Mouse (Mus musculus) heart, postnatal 25 days (tissue): ENCODE data around the gene Nr6a1. TPM values are rescaled to one million over a fixed set of nuclear protein-coding genes. Genes with fewer than 3 reads are reported as not detected.

Experiments used
- DNase-seq: peaks from one replicate; pipeline ENCODE4 v3.0.0; 2022; ENCODE audit warnings: low spot score
- intact Hi-C: fragments of 180-260 bp; cut with DNase I; formaldehyde crosslinking; loops from one replicate; pipeline ENCODE4 v1.15.1; 2025
- microRNA-seq: library from miRNA; unstranded; fragments of <30 nt; microRNA quantifications from one replicate; pipeline ENCODE4 v1.2.0, GENCODE M21; 2022
- total RNA-seq, 2 experiments: library from RNA; stranded (reverse); gene quantifications; 2 replicates each; pipeline ENCODE4 v1.2.3; 2021

Gene Nr6a1
- total RNA-seq, 2 experiments from 2014 or later, result 1.1 TPM

GRCm38 (mm10) chr2:38697128-38698120, 230.1 kb downstream of the Nr6a1 start:
- DNase-seq, result no peak
- intact Hi-C loops, result no loop called here

GRCm38 (mm10) chr2:38695770-38696169, 231.7 kb downstream of the Nr6a1 start:
- intact Hi-C loops, result no loop called here
- no peak for DNase-seq

GRCm38 (mm10) chr2:38691542-38691941, 235.9 kb downstream of the Nr6a1 start:
- no peak for DNase-seq
- intact Hi-C loops, result no loop called here

- intact Hi-C loops, result no loop called here
- no peak for DNase-seq
These were observed 237.6 kb downstream of the Nr6a1 start for GRCm38 (mm10) chr2:38689881-38690280.

GRCm38 (mm10) chr2:38688791-38689520, 238.5 kb downstream of the Nr6a1 start:
- no peak for DNase-seq

GRCm38 (mm10) chr2:38685746-38686145, 241.7 kb downstream of the Nr6a1 start:
- intact Hi-C loops, result no loop called here
- DNase-seq, result no peak

More at GRCm38 (mm10) chr2:38688791-38689520, 238.5 kb downstream of the Nr6a1 start:
- intact Hi-C loops, result no loop called here

GRCm38 (mm10) chr2:38683083-38683482, 244.4 kb downstream of the Nr6a1 start:
- intact Hi-C loops, result no loop called here
- no peak for DNase-seq

GRCm38 (mm10) chr2:38682209-38682608, 245.3 kb downstream of the Nr6a1 start:
- no peak for DNase-seq
- intact Hi-C loops, result no loop called here

GRCm38 (mm10) chr2:38678947-38679346, 248.5 kb downstream of the Nr6a1 start:
- intact Hi-C loops, result no loop called here
- no peak for DNase-seq

GRCm38 (mm10) chr2:38675366-38675969, 252.0 kb downstream of the Nr6a1 start:
- DNase-seq, result no peak
- intact Hi-C loops, result no loop called here

Small RNAs within 50 kb of the gene (microRNA-seq; reads per million reads assigned to microRNA genes)
- 198 reads per million, percentile 64 among the genes with 10 or more reads in this experiment for gene Mir181a-2
- gene Mir181b-2, result 1,580 reads per million, percentile 82 among the genes with 10 or more reads in this experiment

Other genes with a start within 250 kb of the Nr6a1 start
- not detected for gene Nr5a1, start 213.1 kb downstream of the Nr6a1 start, total RNA-seq
- 1 to 10 TPM; 5.2 to 6.3 TPM for gene Olfml2a, start 4.3 kb upstream of the Nr6a1 start, total RNA-seq
- under 1 TPM; 0.08 TPM for gene Wdr38, start 69.8 kb upstream of the Nr6a1 start, total RNA-seq
- gene Arpc5l, start 77.7 kb upstream of the Nr6a1 start, total RNA-seq, result 10 to 100 TPM; 81.8 to 87.5 TPM
- gene Rpl35, start 77.9 kb upstream of the Nr6a1 start, total RNA-seq, result 100 to 1,000 TPM; 298 to 299 TPM
- 10 to 100 TPM; 14.7 to 15.0 TPM for gene Golga1, start 137.9 kb upstream of the Nr6a1 start, total RNA-seq